Mouse (Mus musculus): ENCODE results near the gene Snrnp70. TPM values are rescaled to one million over a fixed set of nuclear protein-coding genes. Genes with fewer than 3 reads are reported as not detected.
A peak's percentile ranks its signal among the peaks of the same experiment; 100 is the strongest.

Gene Snrnp70
- 100 to 1,000 TPM; 428 to 429 TPM for total RNA-seq (2021)
- long read RNA-seq, experiment 1, full-length matches to known transcripts, result 24 of 51 reads
- long read RNA-seq, experiment 1, partial matches to known transcripts, result 2 of 51 reads
- long read RNA-seq, experiment 1, other reads (novel, unspliced or antisense), result 25 of 51 reads
- long read RNA-seq, experiment 2, full-length matches to known transcripts, result 14 of 50 reads
- long read RNA-seq, experiment 2, partial matches to known transcripts, result 10 of 50 reads
- long read RNA-seq, experiment 2, other reads (novel, unspliced or antisense), result 26 of 50 reads

- no peak for TF ChIP-seq CTCF (IDR thresholded peaks at IDR 0.05)
- peak; percentile 100 for DNase-seq (ENCODE audit: extremely low spot score in 1 of 2, low spot score in 2 of 2)
- Histone ChIP-seq H3K4me3 (peak within 1 kb of the TSS; percentile 90), H3K27ac (peak within 1 kb of the TSS; percentile 98)
- intact Hi-C loops (cut with DNase I), result loop anchor here (5.0 kb wide), 1 partner anchor 88 kb away; no protein-coding TSS in a partner anchor
These were observed at the start of gene Snrnp70 for GRCm38 (mm10) chr7:45395578-45396336. TSS of gene Snrnp70 (minus strand) at chr7:45395742.

- Histone ChIP-seq H3K27ac (no peak overlapping the region), H3K4me3 (no peak overlapping the region)
- TF ChIP-seq CTCF (IDR thresholded peaks at IDR 0.05), result no peak
- no peak for DNase-seq (ENCODE audit: extremely low spot score in 1 of 2, low spot score in 2 of 2)
- intact Hi-C loops (cut with DNase I), result no loop called here
These were observed 48.2 kb upstream of the Snrnp70 start for GRCm38 (mm10) chr7:45443526-45444420.

GRCm38 (mm10) chr7:45437521-45438276, 42.2 kb upstream of the Snrnp70 start, which contains the start of gene Ruvbl2:
TSS of gene Ruvbl2 (minus strand) at chr7:45438096.
- TF ChIP-seq CTCF (IDR thresholded peaks at IDR 0.05), result peak; percentile 32
- no peak within 1 kb of the TSS for H3K27ac ChIP-seq
- H3K4me3 ChIP-seq, result peak within 1 kb of the TSS; percentile 14; the same call in 1 of the 2 replicates
- intact Hi-C loops (cut with DNase I), result no loop called here
- DNase-seq (ENCODE audit: extremely low spot score in 1 of 2, low spot score in 2 of 2), result no peak

GRCm38 (mm10) chr7:45437046-45437445, 41.5 kb upstream of the Snrnp70 start:
- no peak overlapping the region for H3K4me3 ChIP-seq
- DNase-seq (ENCODE audit: extremely low spot score in 1 of 2, low spot score in 2 of 2), result no peak
- intact Hi-C loops (cut with DNase I), result no loop called here
- no peak for TF ChIP-seq CTCF (IDR thresholded peaks at IDR 0.05)
- H3K27ac ChIP-seq, result no peak overlapping the region

GRCm38 (mm10) chr7:45436444-45436843, 40.9 kb upstream of the Snrnp70 start:
- intact Hi-C loops (cut with DNase I), result no loop called here
- no peak for TF ChIP-seq CTCF (IDR thresholded peaks at IDR 0.05)
- H3K27ac ChIP-seq, result no peak overlapping the region
- DNase-seq (ENCODE audit: extremely low spot score in 1 of 2, low spot score in 2 of 2), result no peak
- no peak overlapping the region for H3K4me3 ChIP-seq

- intact Hi-C loops (cut with DNase I), result no loop called here
- DNase-seq (ENCODE audit: extremely low spot score in 1 of 2, low spot score in 2 of 2), result no peak
- peak overlapping the region; percentile 74 for H3K27ac ChIP-seq
- TF ChIP-seq CTCF (IDR thresholded peaks at IDR 0.05), result no peak
- H3K4me3 ChIP-seq, result peak overlapping the region; percentile 65
These were observed 39.5 kb upstream of the Snrnp70 start for GRCm38 (mm10) chr7:45435038-45435437.

GRCm38 (mm10) chr7:45434203-45435015, 38.9 kb upstream of the Snrnp70 start, which contains the start of gene Gys1:
TSS of gene Gys1 (plus strand) at chr7:45434844.
- intact Hi-C loops (cut with DNase I), result no loop called here
- peak within 1 kb of the TSS; percentile 89 for H3K4me3 ChIP-seq

GRCm38 (mm10) chr7:45433835-45434202, 38.3 kb upstream of the Snrnp70 start:
- DNase-seq (ENCODE audit: extremely low spot score in 1 of 2, low spot score in 2 of 2), result no peak
- Histone ChIP-seq H3K27ac (peak overlapping the region; percentile 74), H3K4me3 (peak overlapping the region; percentile 89)
- no peak for TF ChIP-seq CTCF (IDR thresholded peaks at IDR 0.05)
- intact Hi-C loops (cut with DNase I), result no loop called here

More at GRCm38 (mm10) chr7:45434203-45435015, 38.9 kb upstream of the Snrnp70 start, which contains the start of gene Gys1:
- DNase-seq (ENCODE audit: extremely low spot score in 1 of 2, low spot score in 2 of 2), result peak; percentile 100
- peak; percentile 84 for TF ChIP-seq CTCF (IDR thresholded peaks at IDR 0.05)
- peak within 1 kb of the TSS; percentile 74 for H3K27ac ChIP-seq

- no peak for DNase-seq (ENCODE audit: extremely low spot score in 1 of 2, low spot score in 2 of 2)
- Histone ChIP-seq H3K27ac (no peak overlapping the region), H3K4me3 (no peak overlapping the region)
- no peak for TF ChIP-seq CTCF (IDR thresholded peaks at IDR 0.05)
- intact Hi-C loops (cut with DNase I), result no loop called here
These were observed 31.0 kb upstream of the Snrnp70 start for GRCm38 (mm10) chr7:45426556-45426955.

- TF ChIP-seq CTCF (IDR thresholded peaks at IDR 0.05), result no peak
- no peak overlapping the region for H3K27ac ChIP-seq
These were observed 25.7 kb upstream of the Snrnp70 start for GRCm38 (mm10) chr7:45421194-45421593.

More at GRCm38 (mm10) chr7:45421194-45421593, 25.7 kb upstream of the Snrnp70 start:
- intact Hi-C loops (cut with DNase I), result no loop called here
- DNase-seq (ENCODE audit: extremely low spot score in 1 of 2, low spot score in 2 of 2), result no peak
- H3K4me3 ChIP-seq, result no peak overlapping the region

Measured in left cerebral cortex, adult 2 months (tissue).